ENCODE assay signal across 9 mouse cellular contexts in the genomic region with DNA sequence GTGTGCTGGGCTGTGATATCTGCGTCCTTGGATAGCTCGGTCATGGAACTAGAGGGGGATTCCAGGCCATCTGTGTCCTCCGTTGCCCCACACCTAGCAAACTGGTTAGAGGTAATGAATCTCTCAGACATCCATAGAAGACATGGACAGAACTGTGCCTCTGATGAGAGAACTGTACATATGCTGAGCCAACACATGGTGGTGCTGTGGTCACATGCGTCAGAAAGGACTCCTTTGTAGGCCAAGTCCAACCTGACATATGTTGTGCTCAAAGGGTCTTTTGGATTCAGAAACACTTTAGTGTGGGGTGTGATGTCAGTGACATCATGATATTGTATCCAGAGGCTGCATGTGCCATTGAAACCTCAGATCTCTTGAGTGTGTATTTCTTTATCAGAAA. TPM values are rescaled to one million over a fixed set of nuclear protein-coding genes. Genes with fewer than 3 reads are reported as not detected.
A peak's percentile ranks its signal among the peaks of the same experiment; 100 is the strongest.
DNase-seq lines count a peak whose midpoint lies in the region; ATAC-seq lines count a peak whose summit lies in the region.
"Had no signal": no experiment of that assay in that cellular context is flagged by ENCODE, and none has a peak within 500 bp of the region (broad histone marks: within the 10 kb centered on the region; RNA-seq: fewer than 3 reads in every experiment).

No protein-coding gene starts in this region.

- peak; percentile 15 for DNase-seq in urinary bladder, postnatal 25 days (ENCODE audit: low spot score)
- no peak for DNase-seq in urinary bladder, postnatal 4 days (ENCODE audit: low spot score in 2 of 2)
- peak; percentile 66 to 75 for DNase-seq in cerebellum, postnatal 14 days
- DNase-seq in frontal cortex, postnatal 36 days (ENCODE audit: low spot score in 2 of 2), result peak; percentile 32 to 40
- peak; percentile 29 for DNase-seq in yolk sac, embryonic 10.5 days (ENCODE audit: low spot score)

- ATAC-seq in kidney, embryonic 14.5 days (ENCODE audit: low FRiP score, low TSS enrichment), result peak; percentile 73
- ATAC-seq in liver, embryonic 16.5 days (ENCODE audit: low read depth), result peak; percentile 70
- peak; percentile 96 for ATAC-seq in neural tube, embryonic 14.5 days (ENCODE audit: low read depth)

- no peaks in the 10 kb centered on the region for H3K27me3 ChIP-seq in kidney, embryonic 14.5 days (ENCODE audit: control insufficient read depth, insufficient read depth, low read length)
- H3K27me3 ChIP-seq in liver, embryonic 16.5 days (ENCODE audit: control insufficient read depth, insufficient read depth, low read depth, low read length), result no peaks in the 10 kb centered on the region
- no peaks in the 10 kb centered on the region for H3K27me3 ChIP-seq in neural tube, embryonic 14.5 days (ENCODE audit: control insufficient read depth, insufficient read depth, low read length)

- no peaks in the 10 kb centered on the region for H3K36me3 ChIP-seq in kidney, embryonic 14.5 days (ENCODE audit: control insufficient read depth, insufficient read depth, low read length)
- no peaks in the 10 kb centered on the region for H3K36me3 ChIP-seq in liver, embryonic 16.5 days (ENCODE audit: control insufficient read depth, insufficient read depth)
- no peaks in the 10 kb centered on the region for H3K36me3 ChIP-seq in neural tube, embryonic 14.5 days (ENCODE audit: control insufficient read depth, insufficient read depth, low read length)

- no peak overlapping the region for H3K9ac ChIP-seq in kidney, embryonic 14.5 days (ENCODE audit: low read depth, low read length)
- no peak overlapping the region for H3K9ac ChIP-seq in liver, embryonic 16.5 days (ENCODE audit: low read depth, low read length)
- H3K9ac ChIP-seq in neural tube, embryonic 14.5 days (replicated peaks; ENCODE audit: low read depth, low read length), result no peak overlapping the region

- no peak overlapping the region for H3K4me3 ChIP-seq in kidney, embryonic 14.5 days (ENCODE audit: low read length)
- no peak overlapping the region for H3K4me3 ChIP-seq in liver, embryonic 16.5 days (ENCODE audit: low read depth, low read length)
- H3K4me3 ChIP-seq in neural tube, embryonic 14.5 days (ENCODE audit: low read depth, low read length), result no peak overlapping the region

- no peak overlapping the region for H3K27ac ChIP-seq in kidney, embryonic 14.5 days (ENCODE audit: low read depth, low read length)
- no peak overlapping the region for H3K27ac ChIP-seq in liver, embryonic 16.5 days (ENCODE audit: low read length)
- no peak overlapping the region for H3K27ac ChIP-seq in neural tube, embryonic 14.5 days (ENCODE audit: low read depth, low read length)

- no peak overlapping the region for H3K4me2 ChIP-seq in kidney, embryonic 14.5 days (replicated peaks; ENCODE audit: low read depth, low read length)
- H3K4me2 ChIP-seq in liver, embryonic 16.5 days (ENCODE audit: low read depth, low read length), result no peak overlapping the region
- H3K4me2 ChIP-seq in neural tube, embryonic 14.5 days (ENCODE audit: low read depth, low read length), result no peak overlapping the region

- WGBS in kidney, embryonic 14.5 days, result 63% methylated on average over 4 of the region's 4 CpGs
- 37% methylated on average over 4 of the region's 4 CpGs for WGBS in liver, embryonic 16.5 days (ENCODE audit: insufficient replicate concordance)
- WGBS in neural tube, embryonic 14.5 days, result 74% methylated on average over 4 of the region's 4 CpGs

- H3K4me1 ChIP-seq in kidney, embryonic 14.5 days (ENCODE audit: control insufficient read depth, insufficient read depth, low read length), result no peaks in the 10 kb centered on the region
- no peaks in the 10 kb centered on the region for H3K4me1 ChIP-seq in liver, embryonic 16.5 days (ENCODE audit: control insufficient read depth, low read depth, low read length)
- no peaks in the 10 kb centered on the region for H3K4me1 ChIP-seq in neural tube, embryonic 14.5 days (ENCODE audit: control insufficient read depth, insufficient read depth, low read length)

- H3K9me3 ChIP-seq in kidney, embryonic 14.5 days (ENCODE audit: control insufficient read depth, low read length), result no peaks in the 10 kb centered on the region
- H3K9me3 ChIP-seq in liver, embryonic 16.5 days (replicated peaks; ENCODE audit: control insufficient read depth, low read length), result no peaks in the 10 kb centered on the region
- H3K9me3 ChIP-seq in neural tube, embryonic 14.5 days (ENCODE audit: control insufficient read depth, low read length), result no peaks in the 10 kb centered on the region

RNA-seq across cellular contexts. Expression of a gene that starts 19.4 kb away (rescaled TPM):
- 2.2 and 2.4 TPM in 2 replicates for polyA plus RNA-seq in kidney, embryonic 14.5 days (2014; fragmentation: Nextera tagmentation; extraction: Ambion mirVana)
- polyA plus RNA-seq in liver, embryonic 16.5 days (2015; fragmentation: Nextera tagmentation; extraction: Ambion mirVana), result 0.68 and 1.0 TPM in 2 replicates
- 3.2 and 4.4 TPM in 2 replicates for polyA plus RNA-seq in neural tube, embryonic 14.5 days (2014; fragmentation: Nextera tagmentation; extraction: Ambion mirVana)
- polyA plus RNA-seq: small intestine, adult 2 months had no signal

Comparison
In these comparisons a context has a peak if more than half of its experiments do, and no peak if none do; other contexts are left out.
1. DNase-seq: peak in urinary bladder, postnatal 25 days (single experiment), cerebellum, postnatal 14 days (2 of 2), frontal cortex, postnatal 36 days (2 of 2) and yolk sac, embryonic 10.5 days (single experiment); none in urinary bladder, postnatal 4 days (0 of 2).
2. Peak in every context shown above with its lines, with median percentiles within 50 percentile points of each other: ATAC-seq.